Mouse (Mus musculus) frontal cortex, postnatal 10 days (tissue): ENCODE measurements around the gene Ddx46.
"Not testable (repeated sequence)": the region's sequence is repeated elsewhere in the genome, so short reads cannot be mapped to it uniquely, and the experiment has no call there.

Experiments used
- DNase-seq, 2 experiments: peaks; one replicate each; pipeline ENCODE4 v3.0.0; 2022; ENCODE audit warnings: low spot score in 2 of 2, mixed read lengths in 1 of 2

The Ddx46 gene

GRCm38 (mm10) chr13:55636185-55636983 is 1.6 kb downstream of the Ddx46 start:
- DNase-seq, result no peak

- peak; percentile 43 to 68 for DNase-seq
Measured at GRCm38 (mm10) chr13:55640480-55640879, 5.7 kb downstream of the Ddx46 start.

GRCm38 (mm10) chr13:55644525-55644924 is 9.7 kb downstream of the Ddx46 start:
- no peak for DNase-seq

GRCm38 (mm10) chr13:55650098-55650497 is 15.3 kb downstream of the Ddx46 start:
- no peak for DNase-seq

GRCm38 (mm10) chr13:55650980-55651379 is 16.2 kb downstream of the Ddx46 start:
- no peak for DNase-seq

GRCm38 (mm10) chr13:55668550-55668949 is 33.7 kb downstream of the Ddx46 start:
- no peak for DNase-seq

- DNase-seq, result no peak
Measured at GRCm38 (mm10) chr13:55672711-55673110, 37.9 kb downstream of the Ddx46 start.

GRCm38 (mm10) chr13:55677364-55677763 is 42.5 kb downstream of the Ddx46 start:
- no peak for DNase-seq

- no peak for DNase-seq
Measured at GRCm38 (mm10) chr13:55682201-55682600, 47.4 kb downstream of the Ddx46 start.

- no peak for DNase-seq
Measured at GRCm38 (mm10) chr13:55683581-55683980, 48.8 kb downstream of the Ddx46 start.

- no peak for DNase-seq
Measured at GRCm38 (mm10) chr13:55686107-55686633, 51.3 kb downstream of the Ddx46 start.

- no peak for DNase-seq
Measured at GRCm38 (mm10) chr13:55687927-55688602, 53.2 kb downstream of the Ddx46 start.

GRCm38 (mm10) chr13:55692535-55693242 is 57.9 kb downstream of the Ddx46 start, which contains the start of gene B230219D22Rik:
TSS of gene B230219D22Rik (plus strand) at chr13:55693124.
- peak; percentile 83 to 90 for DNase-seq

- no peak for DNase-seq
Measured at GRCm38 (mm10) chr13:55693243-55693721, 58.5 kb downstream of the Ddx46 start.

GRCm38 (mm10) chr13:55694110-55694509 is 59.3 kb downstream of the Ddx46 start:
- DNase-seq, result no peak

- not testable (repeated sequence) for DNase-seq
Measured at GRCm38 (mm10) chr13:55695989-55696388, 61.2 kb downstream of the Ddx46 start.

GRCm38 (mm10) chr13:55704301-55704700 is 69.5 kb downstream of the Ddx46 start:
- DNase-seq, result no peak

- no peak for DNase-seq
Measured at GRCm38 (mm10) chr13:55712846-55713245, 78.0 kb downstream of the Ddx46 start.

- DNase-seq, result peak; percentile 69 to 86
Measured at GRCm38 (mm10) chr13:55714501-55715166, 79.8 kb downstream of the Ddx46 start, which contains the start of gene Txndc15. TSS of gene Txndc15 (plus strand) at chr13:55714650.

GRCm38 (mm10) chr13:55715167-55715512 is 80.3 kb downstream of the Ddx46 start:
- no peak for DNase-seq

- no peak for DNase-seq
Measured at GRCm38 (mm10) chr13:55715908-55716510, 81.2 kb downstream of the Ddx46 start.
